Mouse (Mus musculus) NIH3T3 (cell line): ENCODE data around the gene Arhgap19.

ENCODE experiments used
- DNase-seq: peaks from one replicate; pipeline ENCODE4 v3.0.0-alpha.2; 2012; ENCODE audit warnings: low read depth

The Arhgap19 gene

GRCm38 (mm10) chr19:41801742-41802369, at the start of gene Arhgap19:
Gene Arhgap19, minus strand, starts transcription at chr19:41802047.
- peak; percentile 96 for DNase-seq

- no peak for DNase-seq
These were observed 49.1 kb upstream of the Arhgap19 start for GRCm38 (mm10) chr19:41850719-41851543.

GRCm38 (mm10) chr19:41850021-41850718, 48.3 kb upstream of the Arhgap19 start:
- peak; percentile 29 for DNase-seq

- DNase-seq = peak; percentile 95
These were observed 46.4 kb upstream of the Arhgap19 start, which contains the start of gene Frat2 for GRCm38 (mm10) chr19:41847992-41848851. Gene Frat2, minus strand, starts transcription at chr19:41848132.

- DNase-seq = peak; percentile 53
These were observed 45.8 kb upstream of the Arhgap19 start for GRCm38 (mm10) chr19:41847614-41847991.

- DNase-seq = peak; percentile 55
These were observed 45.3 kb upstream of the Arhgap19 start for GRCm38 (mm10) chr19:41847091-41847581.

GRCm38 (mm10) chr19:41846366-41847090, 44.7 kb upstream of the Arhgap19 start:
- no peak for DNase-seq

- DNase-seq = peak; percentile 38
These were observed 42.5 kb upstream of the Arhgap19 start for GRCm38 (mm10) chr19:41844345-41844744.

- DNase-seq = no peak
These were observed 40.9 kb upstream of the Arhgap19 start for GRCm38 (mm10) chr19:41842706-41843105.

- no peak for DNase-seq
These were observed 40.3 kb upstream of the Arhgap19 start for GRCm38 (mm10) chr19:41842196-41842595.

GRCm38 (mm10) chr19:41841105-41841750, 39.4 kb upstream of the Arhgap19 start:
- DNase-seq = no peak

GRCm38 (mm10) chr19:41839685-41840084, 37.8 kb upstream of the Arhgap19 start:
- no peak for DNase-seq

- no peak for DNase-seq
These were observed 37.0 kb upstream of the Arhgap19 start for GRCm38 (mm10) chr19:41838808-41839207.

GRCm38 (mm10) chr19:41837917-41838261, 36.0 kb upstream of the Arhgap19 start:
- DNase-seq = no peak

- DNase-seq = no peak
These were observed 35.5 kb upstream of the Arhgap19 start for GRCm38 (mm10) chr19:41837194-41837916.

GRCm38 (mm10) chr19:41836719-41837118, 34.9 kb upstream of the Arhgap19 start:
- no peak for DNase-seq

- DNase-seq = no peak
These were observed 34.0 kb upstream of the Arhgap19 start for GRCm38 (mm10) chr19:41835816-41836215.

GRCm38 (mm10) chr19:41835407-41835806, 33.6 kb upstream of the Arhgap19 start:
- no peak for DNase-seq

- no peak for DNase-seq
These were observed 30.8 kb upstream of the Arhgap19 start for GRCm38 (mm10) chr19:41832501-41833201.
